Mouse (Mus musculus) thymus, adult 2 months (tissue): ENCODE data around the gene Dap3.

Source experiments
- CTCF ChIP-seq: fragments of 200-500 bp; IDR thresholded peaks from 2 replicates; pipeline ENCODE4 v1.5.1; 2012; ENCODE audit warnings: mild to moderate bottlenecking, control low read depth, low read length, moderate library complexity, borderline replicate concordance; ENCODE audit not compliant: control insufficient read depth, poor library complexity, insufficient read depth; ENCODE audit errors: extremely low read depth
- POLR2A ChIP-seq: fragments of 200-500 bp; IDR thresholded peaks from 2 replicates; pipeline ENCODE4 v1.6.1; 2012; ENCODE audit warnings: mild to moderate bottlenecking, low read length, control low read depth, moderate library complexity; ENCODE audit not compliant: control insufficient read depth, poor library complexity, insufficient read depth; ENCODE audit errors: extremely low read depth

DNA sequence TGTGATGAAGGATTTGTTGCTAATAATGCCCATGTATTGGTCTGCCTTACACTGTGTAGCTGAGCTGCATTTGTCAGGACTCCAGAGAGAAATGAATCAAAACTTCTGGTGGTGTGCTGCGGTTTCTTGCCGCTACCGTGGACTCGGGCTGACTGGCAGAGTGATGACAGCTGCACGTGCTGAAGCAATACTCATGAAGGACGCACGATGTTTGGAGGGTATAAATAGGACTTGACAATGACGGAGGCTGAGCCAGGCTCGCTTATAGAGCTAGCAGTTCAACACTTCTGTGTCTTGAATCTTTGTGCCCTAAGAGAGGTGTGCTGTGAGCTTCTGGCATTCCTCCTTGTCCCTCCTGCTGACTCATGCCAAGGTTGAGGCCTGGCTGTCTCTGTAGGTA lies 29.6 kb downstream of the Dap3 start:
- TF ChIP-seq POLR2A (no peak), CTCF (no peak)
